Mouse (Mus musculus) lung, adult 2 months (tissue): ENCODE results near the gene Bsn. TPM values are rescaled to one million over a fixed set of nuclear protein-coding genes. Genes with fewer than 3 reads are reported as not detected.

Experiments used
- DNase-seq: peaks from one replicate; pipeline ENCODE4 v3.0.0; 2022
- H3K4me1 ChIP-seq: fragments of 200-500 bp; 2 replicates; pipeline ENCODE4 v1.6.1; 2011; ENCODE audit warnings: low read length; ENCODE audit not compliant: control insufficient read depth, insufficient read depth
- H3K4me3 ChIP-seq: fragments of 200-500 bp; replicated peaks from 2 replicates; pipeline ENCODE3; 2011; ENCODE audit warnings: low read depth, mild to moderate bottlenecking, control low read depth, low read length; ENCODE audit errors: extremely low read depth
- CTCF ChIP-seq: fragments of 200-500 bp; IDR thresholded peaks from 2 replicates; pipeline ENCODE4 v1.5.1; 2011; ENCODE audit warnings: mild to moderate bottlenecking, low read length, control low read depth; ENCODE audit not compliant: insufficient read depth
- POLR2A ChIP-seq: fragments of 200-500 bp; IDR thresholded peaks from 2 replicates; pipeline ENCODE4 v1.6.1; 2011; ENCODE audit warnings: low read depth, mild to moderate bottlenecking, control low read depth, low read length, borderline replicate concordance; ENCODE audit errors: extremely low read depth
- WGBS: fragments of 180-500 bp; shearing (Covaris S2); methylation state at CpG from one replicate; pipeline ENCODE4 v1.1.7; 2018; 5-methylcytosine and 5-hydroxymethylcytosine counted together
- polyA plus RNA-seq: library from polyadenylated mRNA; depleted of rRNA; stranded (reverse); fragments of >200 nt; gene quantifications from 2 replicates; pipeline ENCODE4 v1.2.3, GENCODE M21; 2012

The Bsn gene
- polyA plus RNA-seq, 1 experiment, result 0.95 TPM

DNA sequence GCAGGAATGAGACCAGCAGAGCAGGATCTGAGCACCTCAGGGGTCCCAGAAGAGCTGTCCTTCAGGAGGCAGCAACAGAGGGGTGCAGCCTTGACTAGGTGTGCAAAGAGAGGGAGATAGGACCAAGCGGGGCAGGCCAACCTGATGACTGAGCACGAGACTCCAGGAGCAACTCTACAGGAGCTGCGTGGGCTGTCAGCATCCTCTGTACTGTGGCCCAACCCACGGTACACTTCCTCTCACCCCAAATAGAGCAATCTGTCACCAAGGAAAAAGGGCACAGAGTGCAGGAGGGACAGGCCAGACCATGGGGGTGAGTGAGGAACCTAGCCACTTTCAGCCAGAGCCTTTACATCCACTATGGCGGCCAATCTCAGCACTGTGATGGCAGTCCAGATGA, 33.4 kb downstream of the Bsn start:
- WGBS, result 76% methylated on average over 5 of the region's 5 CpGs
- no peak overlapping the region for H3K4me3 ChIP-seq
- DNase-seq, result no peak
- H3K4me1 ChIP-seq, result no peaks in the 10 kb centered on the region
- TF ChIP-seq POLR2A (no peak), CTCF (no peak)

DNA sequence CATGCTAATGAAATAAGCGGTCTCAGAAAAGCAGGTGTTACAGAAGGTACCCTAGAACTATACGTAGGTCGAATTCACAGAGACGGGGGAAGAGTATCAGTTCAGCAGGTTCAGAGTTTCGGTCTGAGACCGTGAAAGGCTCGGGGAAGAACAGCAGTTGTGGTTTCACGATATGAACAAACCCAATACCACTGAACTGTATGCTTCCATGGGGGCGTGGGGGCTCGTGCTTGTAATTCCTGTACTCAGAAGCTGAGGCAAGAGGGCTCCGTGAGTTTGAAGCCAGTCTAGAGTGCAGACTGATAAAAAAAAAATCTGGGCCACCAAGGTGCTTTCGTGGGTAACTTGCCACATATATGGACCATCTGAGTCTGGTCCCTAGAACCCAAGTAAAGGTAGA, 35.4 kb downstream of the Bsn start:
- no peak for TF ChIP-seq POLR2A
- TF ChIP-seq CTCF, result no peak
- WGBS, result 88% methylated on average over 12 of the region's 12 CpGs
- no peak overlapping the region for H3K4me3 ChIP-seq

DNA sequence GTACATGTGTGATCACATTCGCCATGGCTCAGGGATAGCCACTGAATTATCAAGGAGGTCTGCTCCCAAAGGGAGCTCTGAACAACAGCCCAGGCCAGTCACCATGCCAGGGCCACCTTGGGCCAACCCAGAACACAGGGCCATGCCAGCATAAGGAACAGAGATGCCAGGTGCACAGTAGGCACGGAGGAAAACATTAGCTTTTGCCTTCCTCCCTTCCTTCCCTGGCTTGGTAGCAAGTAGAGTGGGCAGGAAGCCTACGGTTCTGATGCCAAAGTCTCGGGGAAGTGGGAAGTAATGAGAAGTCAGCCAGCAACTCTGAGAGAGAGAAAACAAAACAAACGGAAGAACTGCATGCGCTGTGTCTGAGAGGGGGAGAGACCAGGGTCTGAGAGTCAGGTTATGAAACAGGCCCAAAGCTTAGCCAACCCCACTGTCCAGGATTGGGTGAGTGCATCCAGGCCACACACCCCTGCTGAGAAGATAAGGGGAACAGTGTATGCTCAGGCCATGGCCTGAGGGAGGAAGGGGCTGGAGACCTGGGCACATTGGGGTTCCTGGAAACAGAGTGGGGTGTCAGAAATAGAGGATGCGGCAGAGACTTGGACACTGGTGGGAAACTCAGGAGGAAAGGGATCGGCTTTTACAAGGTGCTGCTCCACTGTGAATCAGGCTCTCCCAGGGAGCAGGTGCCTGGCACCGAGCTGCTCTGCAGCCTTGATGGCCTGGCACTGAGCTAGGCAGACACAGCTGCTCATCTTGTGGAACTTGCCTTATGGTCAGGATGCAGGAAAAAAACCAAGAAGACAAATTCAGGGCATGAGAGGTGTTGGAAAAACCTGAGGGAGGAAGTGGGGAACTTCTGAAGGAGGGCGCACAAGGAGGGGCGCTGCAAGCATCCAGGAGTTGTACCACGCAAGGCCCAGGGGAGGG, 36.4 kb downstream of the Bsn start:
- H3K4me1 ChIP-seq, result no peaks in the 10 kb centered on the region
- TF ChIP-seq CTCF (no peak), POLR2A (no peak)
- no peak overlapping the region for H3K4me3 ChIP-seq
- WGBS, result 61% methylated on average over 12 of the region's 12 CpGs
- no peak for DNase-seq

More for the DNA sequence above, 35.4 kb downstream of the Bsn start:
- no peaks in the 10 kb centered on the region for H3K4me1 ChIP-seq
- no peak for DNase-seq

DNA sequence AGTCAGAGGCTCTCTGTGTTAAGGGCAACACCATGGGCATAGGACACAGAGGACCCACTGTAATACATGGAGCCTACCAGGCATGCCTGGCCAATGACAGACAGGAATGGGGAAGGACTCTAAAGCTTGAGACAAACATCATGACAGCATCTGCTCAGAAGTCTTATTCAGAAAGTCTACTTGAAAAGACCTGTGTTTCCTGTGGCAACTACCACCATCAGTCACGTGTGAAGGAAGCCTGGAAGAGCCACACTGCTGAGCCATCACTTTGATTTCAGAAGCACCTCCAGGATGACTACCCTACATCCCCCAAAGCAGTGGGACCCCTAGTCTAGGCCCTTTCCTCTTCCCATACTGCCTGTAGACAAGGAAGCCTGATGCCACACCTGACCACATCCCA, 39.7 kb downstream of the Bsn start:
- TF ChIP-seq POLR2A, result no peak
- TF ChIP-seq CTCF, result no peak
- no peaks in the 10 kb centered on the region for H3K4me1 ChIP-seq
- 65% methylated on average over 1 of the region's 1 CpGs for WGBS
- no peak overlapping the region for H3K4me3 ChIP-seq
- no peak for DNase-seq

DNA sequence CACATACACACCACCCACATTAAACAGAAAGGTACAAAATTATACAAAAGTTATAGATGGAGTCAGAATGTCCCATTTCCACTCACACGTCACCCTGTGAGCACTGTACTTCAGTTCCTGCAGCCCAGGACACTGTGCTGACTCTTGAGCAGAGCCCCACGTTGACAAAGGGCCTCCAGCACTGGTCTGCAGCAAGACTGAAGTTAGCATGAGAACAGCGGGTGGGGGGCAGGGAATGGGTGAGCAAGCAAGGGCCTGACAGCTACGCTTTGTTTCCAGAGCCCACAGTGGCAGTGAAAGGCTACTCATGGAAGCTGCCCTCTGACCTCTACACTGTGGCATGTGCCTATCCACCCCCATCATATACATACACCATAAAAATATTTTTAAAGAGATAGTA, 40.4 kb downstream of the Bsn start:
- H3K4me3 ChIP-seq, result no peak overlapping the region
- no peak for TF ChIP-seq CTCF
- no peak for TF ChIP-seq POLR2A
- no peaks in the 10 kb centered on the region; the same call in 1 of the 2 replicates for H3K4me1 ChIP-seq
- no peak for DNase-seq
- whole genome bisulfite sequencing, result 45% methylated on average over 4 of the region's 4 CpGs

DNA sequence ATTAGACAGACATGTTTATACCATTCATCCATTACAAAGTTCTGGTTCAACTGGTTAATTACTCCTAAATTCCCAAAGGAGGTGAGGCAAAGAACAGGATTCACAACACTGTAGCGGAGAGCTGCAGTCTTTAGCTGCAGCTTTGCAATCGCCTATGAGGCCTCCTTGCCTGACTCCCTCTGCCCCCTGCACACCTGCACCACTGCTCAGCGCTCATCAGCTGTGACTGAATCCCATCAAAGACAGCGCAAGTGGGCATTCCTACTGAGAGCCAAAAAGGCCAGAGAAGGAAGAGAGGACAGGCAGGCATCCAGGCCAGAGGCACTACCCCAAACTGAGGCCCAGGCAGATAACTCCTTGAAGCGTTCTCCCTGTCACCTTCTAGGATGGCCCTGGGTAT, 42.6 kb downstream of the Bsn start:
- no peak for DNase-seq
- no peak overlapping the region for H3K4me3 ChIP-seq
- WGBS, result 91% methylated on average over 5 of the region's 5 CpGs
- no peaks in the 10 kb centered on the region; the same call in 1 of the 2 replicates for H3K4me1 ChIP-seq
- TF ChIP-seq CTCF, result no peak
- no peak for TF ChIP-seq POLR2A

DNA sequence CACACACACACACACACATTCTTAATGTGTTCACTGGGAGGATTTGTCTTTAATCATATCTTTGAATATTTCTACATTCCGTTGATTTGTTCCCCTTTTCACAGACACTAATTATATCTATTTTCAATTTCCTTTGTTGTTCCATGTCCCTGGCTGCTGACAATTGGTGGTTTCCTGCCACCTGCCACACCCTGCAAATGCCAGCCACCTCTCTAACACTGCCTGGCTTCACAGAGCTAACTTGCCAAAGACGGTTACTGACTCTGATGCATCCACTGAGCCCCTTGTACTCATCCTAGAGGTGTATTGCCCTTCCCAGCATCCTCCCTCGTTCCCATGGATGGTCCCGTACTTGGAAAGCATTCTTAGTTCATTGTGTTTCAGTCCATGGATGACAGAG, 43.7 kb downstream of the Bsn start:
- H3K4me3 ChIP-seq, result no peak overlapping the region
- WGBS, result 39% methylated on average over 4 of the region's 4 CpGs
- H3K4me1 ChIP-seq, result no peaks in the 10 kb centered on the region; the same call in 1 of the 2 replicates
- TF ChIP-seq CTCF (no peak), POLR2A (no peak)
- no peak for DNase-seq

DNA sequence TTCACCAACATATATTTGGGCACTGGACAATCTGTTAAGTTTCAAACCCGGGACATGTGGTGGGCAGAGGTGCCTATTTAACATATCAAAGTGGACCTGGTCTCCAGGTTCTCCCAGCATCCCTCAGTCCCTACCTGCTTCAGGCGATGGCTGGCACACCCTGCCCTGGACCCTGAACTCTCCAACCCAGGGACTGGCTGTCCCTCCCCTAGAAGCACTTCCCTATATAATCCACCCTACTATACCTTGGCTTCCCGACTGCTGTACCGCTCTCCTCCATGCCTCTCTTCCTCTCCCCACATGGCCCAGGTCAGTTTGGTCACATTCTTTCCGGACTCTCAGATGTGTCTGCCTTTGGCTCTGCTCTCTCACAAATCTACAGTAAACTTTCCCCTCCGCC, 44.4 kb downstream of the Bsn start:
- 67% methylated on average over 6 of the region's 6 CpGs for WGBS
- TF ChIP-seq CTCF, result no peak
- H3K4me1 ChIP-seq, result no peaks in the 10 kb centered on the region; the same call in 1 of the 2 replicates
- no peak overlapping the region for H3K4me3 ChIP-seq
- no peak for DNase-seq

DNA sequence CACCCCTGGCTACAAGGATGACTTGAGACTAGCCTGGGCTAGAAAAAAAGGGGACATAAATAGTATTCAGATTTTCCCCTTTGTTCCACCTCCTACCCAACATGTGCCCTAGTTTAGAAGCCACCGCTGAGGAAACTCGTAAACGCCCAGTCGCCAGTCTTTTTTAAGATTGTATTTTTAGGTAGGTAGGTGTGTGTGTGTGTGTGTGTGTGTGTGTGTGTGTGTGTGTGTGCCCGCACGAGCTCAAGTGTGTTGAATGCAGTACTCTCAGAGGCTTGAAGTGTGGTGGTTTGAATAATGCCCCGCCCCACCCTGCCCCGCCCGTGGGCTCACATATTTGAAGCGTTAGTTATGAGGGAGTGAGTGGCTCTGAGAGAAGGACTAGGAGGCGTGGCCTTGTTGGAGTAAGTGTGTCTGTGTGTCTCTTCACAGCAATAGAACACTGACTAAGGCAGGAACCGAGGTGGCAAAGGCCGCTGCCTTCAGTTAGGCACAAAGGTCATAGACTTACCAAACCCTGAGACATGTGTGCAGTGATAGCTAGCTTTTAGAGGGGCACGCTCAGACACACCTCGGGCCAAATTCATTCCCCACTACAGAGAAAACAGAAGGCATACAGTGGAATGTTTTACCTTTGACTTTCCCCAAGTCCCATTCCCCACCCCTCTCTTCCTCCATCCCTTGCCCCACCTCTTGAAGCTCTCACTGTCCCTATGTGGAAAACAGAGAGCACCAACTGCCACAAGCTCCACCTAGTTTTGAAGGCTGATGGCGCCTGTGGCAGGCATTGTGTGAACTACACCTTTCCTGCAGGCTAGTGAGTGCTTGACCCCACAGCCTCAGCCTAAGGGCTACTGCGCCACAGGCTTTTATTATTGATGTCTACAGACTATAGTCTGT, 45.6 kb downstream of the Bsn start:
- 54% methylated on average over 17 of the region's 17 CpGs for WGBS
- DNase-seq, result peak; percentile 27
- TF ChIP-seq POLR2A (no peak), CTCF (no peak)
- no peak overlapping the region for H3K4me3 ChIP-seq
- H3K4me1 ChIP-seq, result no peaks in the 10 kb centered on the region; the same call in 1 of the 2 replicates

DNA sequence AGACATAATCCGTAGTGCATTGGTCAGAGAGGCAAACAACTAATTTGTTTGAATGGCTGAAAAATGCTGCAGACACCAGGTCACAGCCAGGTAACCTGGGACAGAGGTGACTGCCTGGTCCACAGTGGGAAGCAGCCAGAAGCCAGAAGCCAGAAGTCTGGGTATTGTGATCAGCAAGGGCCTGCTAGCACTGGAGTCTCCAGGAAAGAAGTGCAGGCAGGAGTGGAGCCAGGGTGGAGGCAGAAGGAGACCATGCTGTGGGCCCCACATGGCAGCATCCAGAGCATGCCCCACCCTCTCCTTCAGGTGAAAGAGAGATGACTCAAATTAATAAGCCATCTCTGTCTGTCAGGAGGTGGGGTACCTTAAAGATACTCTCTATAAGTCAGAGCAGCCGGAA, 46.7 kb downstream of the Bsn start:
- H3K4me1 ChIP-seq, result no peaks in the 10 kb centered on the region; the same call in 1 of the 2 replicates
- no peak for DNase-seq
- TF ChIP-seq CTCF, result no peak
- no peak overlapping the region for H3K4me3 ChIP-seq
- 89% methylated on average over 2 of the region's 2 CpGs for WGBS

DNA sequence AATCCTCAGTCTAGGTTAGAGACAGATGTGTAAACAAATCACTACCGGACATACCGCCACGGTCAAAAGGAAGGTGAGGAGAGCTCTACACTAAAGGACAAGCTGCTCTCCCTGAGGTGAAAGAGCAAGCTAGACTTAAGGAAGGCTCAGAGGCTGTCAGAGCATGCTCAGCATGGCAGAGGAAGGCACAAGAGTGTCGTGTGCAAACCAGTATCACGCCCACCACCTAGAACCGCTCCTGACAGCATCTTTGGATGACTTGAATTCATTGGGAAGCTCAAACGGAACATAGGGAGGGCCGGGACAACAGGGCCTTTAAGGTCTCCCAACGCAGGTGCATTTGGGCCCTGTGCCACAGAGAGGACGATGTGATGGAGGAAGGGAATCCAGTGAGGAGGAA, 48.8 kb downstream of the Bsn start:
- H3K4me3 ChIP-seq, result no peak overlapping the region
- H3K4me1 ChIP-seq, result no peaks in the 10 kb centered on the region; the same call in 1 of the 2 replicates
- 72% methylated on average over 10 of the region's 10 CpGs for WGBS
- TF ChIP-seq CTCF (no peak), POLR2A (no peak)
- DNase-seq, result no peak
